Mouse (Mus musculus) erythroblast, adult 5-6 weeks (primary cell): ENCODE measurements around the gene Nrn1. TPM values are rescaled to one million over a fixed set of nuclear protein-coding genes. Genes with fewer than 3 reads are reported as not detected.

Experiments
- ATAC-seq: replicated peaks from 2 replicates; pipeline ENCODE4 v1.8.0; 2016; ENCODE audit warnings: moderate number of reproducible peaks, mild to moderate bottlenecking, moderate TSS enrichment, inconsistent platforms; ENCODE audit not compliant: poor library complexity, low FRiP score, severe bottlenecking
- total RNA-seq, 2 experiments: library from RNA; stranded (forward) in 1 of 2; stranded (reverse) in 1 of 2; fragments of 150-400 nt in 1 of 2; fragments of 200-764, 138-1000 nt in 1 of 2; gene quantifications; 2 replicates each; pipeline versions ENCODE4 v1.2.3 to v1.2.4; 2015 to 2017; ENCODE audit warnings: low replicate concordance in 2 of 2

Nrn1 gene
- total RNA-seq, 2 experiments from 2014 or later: not detected

- ATAC-seq: no peak
Observed at GRCm38 (mm10) chr13:36726551-36726950, 8.4 kb downstream of the Nrn1 start.

DNA sequence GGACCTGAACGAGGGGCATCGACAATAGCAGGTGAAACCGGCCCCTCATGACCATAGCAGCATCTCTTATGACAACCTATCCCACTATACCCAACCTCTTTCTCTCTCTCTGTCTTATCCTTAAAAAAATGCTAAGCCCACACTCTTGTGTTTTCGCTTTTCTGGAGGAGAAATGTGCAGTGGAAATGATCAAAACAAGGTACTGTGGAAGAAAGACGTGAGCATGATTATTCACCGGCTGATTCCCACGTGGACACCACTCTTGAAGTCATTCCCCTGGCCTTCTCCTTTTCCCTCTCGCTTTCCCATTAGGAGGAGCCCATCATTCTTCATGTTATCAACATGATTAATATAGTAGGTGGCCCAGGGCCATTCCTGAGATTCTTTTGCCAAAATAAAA is 9.1 kb downstream of the Nrn1 start:
- no peak for ATAC-seq

GRCm38 (mm10) chr13:36724533-36725470 is 10.1 kb downstream of the Nrn1 start:
- no peak for ATAC-seq

DNA sequence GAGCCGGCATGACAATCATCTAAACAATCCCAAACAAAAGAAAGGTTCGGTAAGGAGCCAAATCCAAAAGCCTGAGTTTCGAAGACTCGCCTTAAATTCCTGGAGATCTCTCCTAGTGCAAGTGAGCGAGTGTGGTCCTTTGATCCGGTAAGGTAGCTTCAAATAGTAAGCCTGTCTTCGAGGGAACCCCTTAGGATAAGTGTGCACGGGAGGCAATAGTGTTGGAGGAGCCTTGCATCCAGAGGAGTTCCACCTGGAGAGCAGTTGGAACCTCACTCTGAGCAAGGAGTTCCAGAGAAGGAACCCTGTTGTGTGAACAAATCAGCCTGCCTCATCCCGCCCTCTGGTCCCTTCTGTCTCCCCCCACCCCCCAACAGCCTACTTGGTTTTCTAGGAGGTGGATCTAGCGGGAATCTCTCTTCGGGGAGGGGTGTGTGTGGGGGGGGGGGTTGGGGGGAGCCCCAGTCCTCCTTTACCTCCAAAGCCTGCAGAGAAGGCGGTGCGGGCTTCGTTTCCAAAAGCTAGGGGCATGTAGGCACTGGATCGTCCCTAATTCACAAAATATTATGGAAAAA is 11.1 kb downstream of the Nrn1 start:
- ATAC-seq: no peak

DNA sequence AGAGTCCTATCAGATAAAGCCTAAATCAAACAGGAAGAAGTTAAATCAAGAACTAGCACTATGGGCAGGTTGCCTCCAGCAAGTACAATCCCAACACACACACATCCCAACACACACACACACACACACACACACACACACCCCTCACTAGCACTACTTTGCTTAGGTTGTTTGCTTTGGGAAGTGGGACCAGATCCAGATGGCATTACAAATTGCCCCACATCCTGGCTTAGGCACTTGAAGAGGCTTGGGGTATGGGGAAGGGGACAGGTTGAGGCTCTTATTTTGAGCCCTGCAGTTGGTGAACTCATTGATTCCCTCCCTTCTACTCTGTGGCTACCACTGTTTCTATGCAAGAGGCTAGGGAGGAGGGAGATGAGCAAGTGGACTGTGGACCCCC is 12.6 kb downstream of the Nrn1 start:
- ATAC-seq: no peak

- no peak for ATAC-seq
Observed at GRCm38 (mm10) chr13:36720297-36721017, 14.5 kb downstream of the Nrn1 start.

DNA sequence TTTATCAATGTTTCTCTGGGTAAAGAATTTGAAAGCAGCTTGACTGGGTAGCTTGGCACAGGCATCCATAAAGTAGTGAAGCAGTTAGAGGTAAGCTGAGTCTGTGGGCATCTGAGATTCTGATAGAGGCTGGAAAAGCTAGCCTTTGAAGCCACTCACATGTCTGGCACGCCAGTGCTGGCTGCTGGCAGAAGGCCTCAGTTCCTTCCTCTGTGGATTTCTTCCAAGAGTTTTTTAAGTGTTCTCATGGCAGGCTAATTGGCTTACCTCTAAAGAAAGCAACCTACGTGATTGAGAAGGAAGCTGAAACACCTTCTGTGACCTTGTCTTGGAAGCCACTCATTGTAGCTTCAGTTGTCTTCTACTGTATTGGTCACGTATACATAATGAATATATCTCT is 17.6 kb downstream of the Nrn1 start:
- ATAC-seq: no peak

GRCm38 (mm10) chr13:36716708-36717107 is 18.2 kb downstream of the Nrn1 start:
- ATAC-seq: no peak

- ATAC-seq: no peak
Observed at GRCm38 (mm10) chr13:36714101-36714500, 20.8 kb downstream of the Nrn1 start.

DNA sequence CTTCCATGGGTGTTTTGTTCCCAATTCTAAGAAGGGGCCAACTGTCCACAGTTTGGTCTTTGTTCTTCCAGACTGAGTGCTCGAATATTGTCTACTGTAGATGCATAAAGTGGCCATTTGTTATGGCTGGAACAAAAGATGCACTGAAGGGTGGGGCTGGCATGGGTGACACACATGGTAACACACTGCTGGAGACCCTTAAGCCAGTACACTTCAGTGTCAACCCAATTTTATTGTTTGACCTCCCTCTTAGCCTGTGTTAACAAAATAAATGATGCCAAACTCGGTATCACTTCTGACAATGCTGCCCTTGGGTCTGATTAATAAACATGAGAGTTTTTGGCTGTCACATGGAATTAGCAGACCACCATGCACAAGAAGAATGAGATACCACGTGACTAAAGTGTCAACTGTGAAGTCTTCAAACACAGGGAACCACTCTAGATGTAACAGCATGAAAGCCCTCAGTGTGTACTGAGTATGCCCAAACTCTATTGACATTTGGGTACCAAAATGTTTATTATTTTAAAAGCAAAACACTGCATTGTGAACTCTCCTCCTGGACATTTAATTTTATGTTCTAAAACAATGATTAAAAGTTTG is 27.7 kb downstream of the Nrn1 start:
- ATAC-seq: no peak

DNA sequence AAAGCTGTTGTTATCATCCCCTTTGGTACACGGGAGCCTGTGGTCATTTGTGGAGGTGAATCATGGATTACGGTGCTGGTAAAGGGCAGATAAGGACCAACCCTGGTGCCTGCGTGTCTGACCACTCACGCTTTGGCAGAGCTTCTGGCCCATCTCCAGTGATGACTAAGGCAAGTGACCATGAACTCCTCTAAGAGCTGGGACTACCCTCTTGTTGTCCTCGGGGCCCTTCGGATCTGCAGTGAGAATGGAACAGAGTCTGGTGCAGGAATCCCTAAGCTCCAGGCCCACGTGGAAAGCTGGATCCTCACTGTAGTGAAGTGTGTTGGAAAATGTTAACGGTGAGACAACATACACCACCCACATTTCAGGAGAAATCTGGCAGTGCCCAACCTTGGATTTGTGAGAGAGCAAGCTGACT is 38.6 kb downstream of the Nrn1 start:
- no peak for ATAC-seq

DNA sequence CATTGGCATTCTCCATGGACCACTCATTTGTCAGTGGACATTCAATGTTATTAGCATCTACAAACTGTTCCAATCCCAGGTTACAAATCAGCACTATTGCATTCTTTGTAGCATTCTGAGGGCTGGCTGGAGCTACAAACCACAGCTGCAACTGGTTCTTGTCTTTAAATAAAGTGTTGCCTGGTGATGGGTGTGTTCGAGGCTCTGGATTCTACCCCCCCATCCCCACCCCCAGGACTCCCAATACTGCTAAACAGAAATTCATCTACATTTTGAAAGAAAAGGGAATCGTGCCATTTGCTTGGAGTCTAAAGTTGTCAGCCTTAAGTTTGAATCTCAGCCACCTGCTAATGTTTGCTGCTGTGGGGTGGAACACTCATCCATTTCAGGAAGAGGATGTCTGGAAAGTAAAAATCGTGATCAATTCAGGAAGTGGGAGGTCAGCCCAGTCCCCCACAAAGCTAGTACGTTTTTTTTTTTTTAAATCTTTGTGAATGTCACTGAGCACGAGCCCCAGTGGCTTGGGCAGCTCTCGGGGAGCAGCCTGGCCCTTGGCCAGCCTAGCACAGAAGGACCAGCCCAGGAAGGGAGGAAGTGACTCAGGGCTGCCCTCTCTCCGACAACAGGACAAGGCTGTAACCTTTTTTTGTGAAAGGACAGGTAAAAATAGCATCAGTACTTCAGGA is 39.3 kb downstream of the Nrn1 start:
- no peak for ATAC-seq

- no peak for ATAC-seq
Observed at GRCm38 (mm10) chr13:36683581-36683980, 51.4 kb downstream of the Nrn1 start.

DNA sequence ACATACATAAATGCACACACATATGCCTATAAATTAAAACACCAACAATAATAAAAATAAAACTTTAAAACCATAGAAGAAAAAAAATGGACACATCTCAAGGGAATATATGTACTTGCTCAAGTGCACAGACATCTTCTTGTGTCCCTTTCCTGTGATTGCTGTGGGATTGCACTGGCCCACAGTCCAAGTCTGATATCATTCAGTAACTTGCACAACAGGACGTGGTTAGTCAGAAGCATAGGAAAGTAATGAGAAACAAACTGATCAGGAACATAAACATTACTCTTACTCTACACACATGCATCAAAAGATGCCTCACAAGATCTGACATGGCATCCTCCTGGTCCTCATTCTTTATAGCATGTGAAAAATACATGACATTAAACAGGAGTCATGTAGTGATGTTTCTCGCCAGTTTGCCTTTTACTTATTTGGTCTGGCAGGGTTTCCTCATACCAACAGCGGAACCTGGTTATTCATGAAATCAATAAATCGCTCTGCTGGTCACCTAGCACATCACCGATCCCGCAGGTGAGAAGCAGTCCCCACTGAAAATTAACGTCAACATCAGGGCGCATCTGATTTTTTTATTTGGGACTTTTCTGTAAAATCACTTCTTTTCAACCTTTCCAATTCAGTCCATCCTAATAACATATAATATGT is 54.1 kb downstream of the Nrn1 start:
- no peak for ATAC-seq

- ATAC-seq: no peak
Observed at GRCm38 (mm10) chr13:36679345-36679744, 55.6 kb downstream of the Nrn1 start.
